Mouse (Mus musculus) heart, embryonic 13.5 days (tissue): Measurements from ENCODE around the gene Fzd4. TPM values are rescaled to one million over a fixed set of nuclear protein-coding genes. Genes with fewer than 3 reads are reported as not detected.

ENCODE experiments used
- ATAC-seq: fragments of 200-750 bp; cut with Nextera tagmentation; 2 replicates; pipeline ENCODE4 v1.8.0; 2017; ENCODE audit warnings: moderate TSS enrichment; ENCODE audit not compliant: insufficient number of reproducible peaks, low FRiP score, low TSS enrichment; ENCODE audit errors: extremely low read depth
- H3K27ac ChIP-seq: fragments of 300-500 bp; sonication (generic); replicated peaks from 2 replicates; pipeline ENCODE4 v1.5.1; 2015; ENCODE audit warnings: moderate library complexity, mild to moderate bottlenecking, inconsistent platforms
- H3K27me3 ChIP-seq: fragments of 300-500 bp; sonication (generic); replicated peaks from 2 replicates; pipeline ENCODE4 v1.6.1; 2015; ENCODE audit warnings: mild to moderate bottlenecking, inconsistent platforms
- H3K36me3 ChIP-seq: fragments of 300-500 bp; sonication (generic); 2 replicates; pipeline ENCODE4 v1.6.1; 2015; ENCODE audit warnings: mild to moderate bottlenecking, inconsistent platforms
- H3K4me1 ChIP-seq: fragments of 300-500 bp; sonication (generic); 2 replicates; pipeline ENCODE4 v1.6.1; 2015; ENCODE audit warnings: inconsistent platforms
- H3K4me2 ChIP-seq: fragments of 300-500 bp; sonication (generic); 2 replicates; pipeline ENCODE4 v1.6.1; 2015; ENCODE audit warnings: inconsistent platforms, mild to moderate bottlenecking, moderate library complexity
- H3K4me3 ChIP-seq: fragments of 300-500 bp; sonication (generic); 2 replicates; pipeline ENCODE4 v1.5.1; 2015; ENCODE audit warnings: moderate library complexity, mild to moderate bottlenecking, inconsistent platforms
- H3K9ac ChIP-seq: fragments of 300-500 bp; sonication (generic); 2 replicates; pipeline ENCODE4 v1.6.1; 2015; ENCODE audit warnings: inconsistent platforms, mild to moderate bottlenecking, moderate library complexity
- H3K9me3 ChIP-seq: fragments of 300-500 bp; sonication (generic); 2 replicates; pipeline ENCODE4 v1.6.1; 2016; ENCODE audit warnings: inconsistent platforms
- WGBS: fragments of 180-500 bp; shearing (Covaris S2); methylation state at CpG from one replicate; pipeline ENCODE4 v1.1.7; 2015; ENCODE audit warnings: mixed read lengths; 5-methylcytosine and 5-hydroxymethylcytosine counted together
- polyA plus RNA-seq: library from polyadenylated mRNA; unstranded; fragments of >200 nt; fragmentation: Nextera tagmentation; extraction: Ambion mirVana; gene quantifications from 2 replicates; pipeline ENCODE4 v1.2.1, GENCODE M21; 2015

The Fzd4 gene
- 6.9 and 7.1 TPM in 2 replicates for polyA plus RNA-seq

GRCm38 (mm10) chr7:89404081-89404733, at the start of gene Fzd4, which contains the start of gene Tmem135:
TSS of gene Fzd4 (plus strand) at chr7:89404355.
TSS of gene Tmem135 (minus strand) at chr7:89404222.
- peaks cover 24% of the 10 kb centered on the region for H3K36me3 ChIP-seq
- peak; percentile 98 for ATAC-seq
- H3K9ac ChIP-seq, result peak within 1 kb of the TSS; percentile 96
- no peaks in the 10 kb centered on the region for H3K27me3 ChIP-seq
- peaks cover 38% of the 10 kb centered on the region for H3K4me1 ChIP-seq
- under 1% methylated on average over 62 of the region's 62 CpGs for WGBS
- H3K4me3 ChIP-seq, result peak within 1 kb of the TSS; percentile 88
- H3K9me3 ChIP-seq, result no peaks in the 10 kb centered on the region
- H3K27ac ChIP-seq, result peak within 1 kb of the TSS; percentile 96
- H3K4me2 ChIP-seq, result peak within 1 kb of the TSS; percentile 93

- Histone ChIP-seq H3K36me3 (no peaks in the 10 kb centered on the region), H3K9ac (no peak overlapping the region), H3K4me2 (no peak overlapping the region), H3K27me3 (no peaks in the 10 kb centered on the region), H3K4me3 (no peak overlapping the region), H3K27ac (peak overlapping the region; percentile 17), H3K9me3 (no peaks in the 10 kb centered on the region), H3K4me1 (peaks cover 12% of the 10 kb centered on the region)
- WGBS, result 55% methylated on average over 8 of the region's 8 CpGs
- ATAC-seq, result no peak
Observed at GRCm38 (mm10) chr7:89355519-89356255, 48.5 kb upstream of the Fzd4 start.

- H3K9me3 ChIP-seq, result no peaks in the 10 kb centered on the region
- H3K27ac ChIP-seq, result peak overlapping the region; percentile 51
- H3K27me3 ChIP-seq, result no peaks in the 10 kb centered on the region
- no peak overlapping the region for H3K4me3 ChIP-seq
- no peak for ATAC-seq
- no peak overlapping the region for H3K9ac ChIP-seq
- H3K36me3 ChIP-seq, result no peaks in the 10 kb centered on the region
- 59% methylated on average over 4 of the region's 4 CpGs for WGBS
- peaks cover 12% of the 10 kb centered on the region for H3K4me1 ChIP-seq
- no peak overlapping the region for H3K4me2 ChIP-seq
Observed at GRCm38 (mm10) chr7:89356307-89356706, 47.8 kb upstream of the Fzd4 start.

GRCm38 (mm10) chr7:89363975-89364374, 40.2 kb upstream of the Fzd4 start:
- Histone ChIP-seq H3K9me3 (no peaks in the 10 kb centered on the region), H3K9ac (no peak overlapping the region), H3K27me3 (no peaks in the 10 kb centered on the region), H3K4me2 (no peak overlapping the region), H3K4me1 (peaks cover 19% of the 10 kb centered on the region), H3K36me3 (no peaks in the 10 kb centered on the region), H3K27ac (no peak overlapping the region), H3K4me3 (no peak overlapping the region)
- ATAC-seq, result no peak
- WGBS, result 76% methylated on average over 5 of the region's 5 CpGs

GRCm38 (mm10) chr7:89365135-89365880, 38.8 kb upstream of the Fzd4 start:
- Histone ChIP-seq H3K36me3 (no peaks in the 10 kb centered on the region), H3K9me3 (no peaks in the 10 kb centered on the region), H3K4me1 (peaks cover 20% of the 10 kb centered on the region), H3K9ac (no peak overlapping the region), H3K4me2 (no peak overlapping the region), H3K27me3 (no peaks in the 10 kb centered on the region), H3K27ac (no peak overlapping the region), H3K4me3 (no peak overlapping the region)
- ATAC-seq, result no peak
- 69% methylated on average over 10 of the region's 10 CpGs for WGBS

- H3K4me3 ChIP-seq, result no peak overlapping the region
- no peak for ATAC-seq
Observed at GRCm38 (mm10) chr7:89367643-89368042, 36.5 kb upstream of the Fzd4 start.

GRCm38 (mm10) chr7:89370086-89370485, 34.1 kb upstream of the Fzd4 start:
- H3K9ac ChIP-seq, result no peak overlapping the region
- no peak for ATAC-seq
- no peak overlapping the region for H3K4me3 ChIP-seq
- H3K27me3 ChIP-seq, result no peaks in the 10 kb centered on the region
- WGBS, result 78% methylated on average over 1 of the region's 1 CpGs
- peaks cover 39% of the 10 kb centered on the region for H3K4me1 ChIP-seq
- H3K9me3 ChIP-seq, result no peaks in the 10 kb centered on the region
- H3K4me2 ChIP-seq, result no peak overlapping the region
- H3K27ac ChIP-seq, result no peak overlapping the region
- H3K36me3 ChIP-seq, result no peaks in the 10 kb centered on the region

More at GRCm38 (mm10) chr7:89367643-89368042, 36.5 kb upstream of the Fzd4 start:
- Histone ChIP-seq H3K4me2 (peak overlapping the region; percentile 47), H3K36me3 (no peaks in the 10 kb centered on the region), H3K9me3 (no peaks in the 10 kb centered on the region), H3K4me1 (peaks cover 39% of the 10 kb centered on the region), H3K9ac (no peak overlapping the region), H3K27me3 (no peaks in the 10 kb centered on the region), H3K27ac (peak overlapping the region; percentile 74)
- under 1% methylated on average over 3 of the region's 3 CpGs for WGBS

GRCm38 (mm10) chr7:89370917-89371316, 33.2 kb upstream of the Fzd4 start:
- Histone ChIP-seq H3K36me3 (no peaks in the 10 kb centered on the region), H3K4me3 (no peak overlapping the region), H3K27ac (0 out of 2 replicates have a peak overlapping the region, but pooled peaks have one; percentile 0), H3K4me1 (peaks cover 39% of the 10 kb centered on the region), H3K9ac (no peak overlapping the region), H3K4me2 (no peak overlapping the region), H3K9me3 (no peaks in the 10 kb centered on the region), H3K27me3 (no peaks in the 10 kb centered on the region)
- ATAC-seq, result no peak
- 3% methylated on average over 1 of the region's 1 CpGs for WGBS

- H3K36me3 ChIP-seq, result no peaks in the 10 kb centered on the region
- peaks cover 35% of the 10 kb centered on the region for H3K4me1 ChIP-seq
- 24% methylated on average over 6 of the region's 6 CpGs for WGBS
- H3K9ac ChIP-seq, result no peak overlapping the region
- H3K27ac ChIP-seq, result 0 out of 2 replicates have a peak overlapping the region, but pooled peaks have one; percentile 0
- no peaks in the 10 kb centered on the region for H3K27me3 ChIP-seq
- H3K4me3 ChIP-seq, result no peak overlapping the region
- peak overlapping the region; percentile 9; the same call in 1 of the 2 replicates for H3K4me2 ChIP-seq
- ATAC-seq, result no peak
- no peaks in the 10 kb centered on the region for H3K9me3 ChIP-seq
Observed at GRCm38 (mm10) chr7:89371623-89372295, 32.4 kb upstream of the Fzd4 start.

- WGBS, result 48% methylated on average over 7 of the region's 7 CpGs
- no peak overlapping the region for H3K9ac ChIP-seq
Observed at GRCm38 (mm10) chr7:89380935-89381705, 23.0 kb upstream of the Fzd4 start.

More at GRCm38 (mm10) chr7:89380935-89381705, 23.0 kb upstream of the Fzd4 start:
- Histone ChIP-seq H3K27ac (peak overlapping the region; percentile 54; the same call in 1 of the 2 replicates), H3K36me3 (no peaks in the 10 kb centered on the region), H3K27me3 (no peaks in the 10 kb centered on the region), H3K4me3 (no peak overlapping the region), H3K4me1 (peaks cover 10% of the 10 kb centered on the region), H3K9me3 (no peaks in the 10 kb centered on the region), H3K4me2 (no peak overlapping the region)
- no peak for ATAC-seq
